Mouse (Mus musculus): ENCODE data around the gene Gpr39.

DNA sequence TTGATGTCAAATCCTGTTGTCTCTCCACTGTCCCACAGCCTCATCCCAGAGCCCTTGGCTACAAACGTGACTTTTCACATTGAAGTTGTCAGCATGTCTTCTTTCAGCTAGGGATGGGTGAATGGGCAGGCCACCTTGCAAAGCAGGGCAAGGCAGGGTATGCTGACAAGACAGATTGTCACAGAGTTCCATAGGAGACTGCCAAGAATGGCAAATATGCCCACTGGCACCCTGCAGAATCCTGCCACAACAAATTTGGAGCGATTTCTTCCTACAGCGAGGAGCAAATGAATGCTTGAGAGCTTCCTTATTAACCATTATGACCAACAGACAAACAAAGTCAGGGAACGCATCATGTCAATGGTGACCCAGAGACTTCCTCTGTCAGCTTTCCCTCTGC is 16.6 kb upstream of the Gpr39 start:
- TF ChIP-seq CTCF (IDR thresholded peaks at IDR 0.05; ENCODE audit: low read depth, low read length): no peak
- TF ChIP-seq POLR2A (IDR thresholded peaks at IDR 0.05; ENCODE audit: extremely low read depth, insufficient read depth, low read length): no peak
